Mouse (Mus musculus): ENCODE measurements around the gene Macrod2.

GRCm38 (mm10) chr2:140760137-140760536 lies 365.0 kb downstream of the Macrod2 start:
- no peak for TF ChIP-seq CTCF (IDR thresholded peaks at IDR 0.05; ENCODE audit: low read depth, low read length)
- TF ChIP-seq POLR2A (IDR thresholded peaks at IDR 0.05; ENCODE audit: extremely low read depth, insufficient read depth, low read length): no peak
